Mouse (Mus musculus): Measurements from ENCODE around the gene Wdfy3.

DNA sequence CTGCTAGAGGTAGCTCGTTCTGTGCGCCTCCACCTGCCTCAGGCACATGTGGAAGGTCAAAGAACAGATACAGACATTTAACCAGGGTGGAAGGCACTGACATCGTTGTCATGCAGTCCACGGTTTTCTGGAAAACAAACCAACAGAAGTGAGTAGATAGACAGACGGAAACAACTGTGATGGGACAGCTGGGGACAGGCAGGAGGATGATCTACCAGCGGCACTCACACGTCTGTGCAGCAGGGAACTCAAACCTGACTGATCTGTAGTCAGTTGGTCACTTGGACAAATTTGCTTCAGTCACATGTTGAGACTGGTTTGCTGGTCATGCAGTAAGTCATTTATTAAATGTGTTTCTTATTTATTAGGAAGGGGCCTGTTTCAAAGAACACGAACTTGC, 112.3 kb downstream of the Wdfy3 start:
- TF ChIP-seq EP300 (IDR thresholded peaks at IDR 0.05; ENCODE audit: low read depth), result no peak
- TF ChIP-seq CTCF (IDR thresholded peaks at IDR 0.05; ENCODE audit: low read depth), result no peak

Data from heart, postnatal 0 days (tissue).